Mouse (Mus musculus): ENCODE measurements around the gene Hoga1.

The Hoga1 gene

DNA sequence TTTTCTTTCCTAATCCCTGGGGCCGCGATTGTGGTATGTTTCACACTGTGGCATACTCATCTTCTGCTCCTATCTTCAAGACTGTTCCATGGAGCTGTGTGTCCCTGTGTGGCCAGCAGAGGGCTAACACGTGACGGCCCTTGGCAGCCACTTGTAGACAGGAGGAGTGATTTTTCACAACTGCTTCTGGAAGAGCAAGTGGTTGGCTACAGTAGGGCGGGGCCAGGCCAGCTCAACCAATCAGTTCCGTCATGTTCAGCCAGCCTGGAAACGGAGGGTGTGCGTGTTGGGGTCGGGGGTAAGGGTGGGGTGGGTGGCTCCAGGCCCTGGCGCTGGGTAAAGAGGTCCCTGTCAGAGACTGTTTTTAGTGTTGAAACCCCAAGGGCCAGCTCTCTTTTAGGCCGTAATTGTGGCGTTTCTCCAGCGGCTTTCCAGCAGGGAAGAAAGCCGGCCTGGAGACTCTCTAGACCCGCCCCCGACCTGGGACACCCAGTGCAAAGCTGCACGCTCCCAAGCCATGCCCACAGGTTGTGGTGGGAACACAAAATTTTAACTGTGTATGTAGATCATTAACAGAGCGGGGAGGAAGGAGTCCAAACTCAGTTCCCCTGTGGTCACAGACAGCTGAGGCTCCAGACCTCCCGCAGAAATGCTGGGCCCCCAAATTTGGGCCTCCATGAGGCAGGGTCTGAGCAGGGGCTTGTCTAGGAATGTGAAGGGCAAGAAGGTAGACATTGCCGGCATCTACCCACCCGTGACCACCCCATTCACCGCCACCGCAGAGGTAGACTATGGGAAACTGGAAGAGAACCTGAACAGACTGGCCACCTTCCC lies at the start of gene Hoga1:
TSS of gene Hoga1 (plus strand) at position 342 of the 834 bp plus-strand sequence.
- DNase-seq: peak; percentile 90

DNA sequence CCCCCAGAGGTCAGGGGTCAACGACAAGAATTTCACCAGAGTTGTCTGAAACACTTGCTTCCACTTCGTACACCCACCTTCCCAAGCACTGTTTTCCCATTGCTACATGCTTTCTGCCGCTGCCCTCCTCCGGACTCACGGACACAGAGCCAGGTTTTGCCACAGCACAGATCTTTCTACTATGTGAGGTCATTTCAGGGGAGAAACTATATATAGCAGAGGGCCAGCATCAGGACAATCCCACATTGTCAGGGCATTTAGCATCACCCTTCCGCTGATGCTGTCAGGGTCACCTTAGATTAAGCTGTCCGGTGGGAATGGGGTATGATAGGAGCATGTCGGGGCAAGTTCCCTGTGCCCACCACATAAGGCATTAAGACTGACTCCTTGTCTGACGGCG lies 48.3 kb upstream of the Hoga1 start:
- DNase-seq: no peak

- no peak for DNase-seq
These were observed 46.5 kb upstream of the Hoga1 start for GRCm38 (mm10) chr19:41998770-41999548.

- DNase-seq: no peak
These were observed 45.6 kb upstream of the Hoga1 start for GRCm38 (mm10) chr19:41999688-42000283.

DNA sequence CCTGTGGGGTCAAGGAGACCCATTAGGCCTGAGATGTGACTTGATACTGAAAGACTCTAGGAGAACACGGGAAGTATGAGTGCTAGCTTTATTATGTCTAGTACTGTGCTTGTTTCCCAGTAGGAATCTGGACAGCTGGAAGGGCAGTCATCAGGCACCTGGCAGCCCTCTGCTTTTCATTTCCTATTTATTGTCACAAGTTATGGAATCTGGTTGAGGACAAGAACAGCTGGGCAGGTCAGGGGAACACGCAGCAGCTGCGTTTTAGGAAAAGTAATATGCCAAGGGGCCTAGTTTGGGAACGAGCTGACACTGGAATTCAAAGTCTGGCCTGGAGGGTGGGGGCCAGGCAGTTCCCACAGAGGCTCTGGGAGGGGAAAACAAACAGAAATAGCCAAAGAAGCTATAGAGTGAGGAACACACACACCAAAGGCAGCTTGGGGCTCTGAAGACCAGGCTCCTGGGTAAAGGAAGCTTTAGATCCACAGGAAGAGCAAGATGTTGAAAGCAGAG lies 44.9 kb upstream of the Hoga1 start:
- DNase-seq: no peak

DNA sequence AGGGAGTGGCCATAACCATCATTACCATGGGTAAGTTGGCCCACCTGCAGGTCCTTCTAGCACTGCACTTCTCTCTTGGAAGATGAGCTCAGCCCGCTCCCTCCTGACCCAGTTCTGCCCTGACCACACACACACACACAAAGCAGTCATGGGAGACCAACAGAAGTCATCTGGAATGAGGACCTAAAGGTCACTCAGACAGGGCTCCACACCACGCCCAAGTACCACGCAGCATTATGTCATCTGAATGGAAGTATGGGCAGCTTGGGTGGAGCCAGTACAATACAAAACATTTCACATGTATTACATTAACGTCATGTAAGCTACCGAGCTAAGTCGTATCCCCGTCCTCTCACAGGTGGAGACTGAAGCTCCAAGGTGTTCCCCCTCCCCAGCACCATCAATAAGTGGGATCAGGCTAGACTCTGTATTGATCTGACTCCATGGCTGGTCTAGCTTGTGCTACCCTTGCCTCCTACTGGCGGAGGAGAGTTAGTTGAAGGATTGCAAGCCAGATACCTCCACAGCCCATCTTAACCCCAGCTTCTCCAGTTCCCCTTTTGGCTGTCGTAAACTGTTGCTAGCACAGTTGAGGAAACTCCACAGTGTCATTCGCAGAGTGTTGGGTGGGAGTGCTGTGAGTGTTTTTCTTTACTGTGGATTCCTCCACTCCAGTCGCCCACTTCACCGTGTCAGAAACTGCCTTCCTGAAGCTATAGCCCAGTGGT lies 44.0 kb upstream of the Hoga1 start:
- DNase-seq: no peak

GRCm38 (mm10) chr19:42004258-42004657 lies 41.2 kb upstream of the Hoga1 start:
- no peak for DNase-seq

DNA sequence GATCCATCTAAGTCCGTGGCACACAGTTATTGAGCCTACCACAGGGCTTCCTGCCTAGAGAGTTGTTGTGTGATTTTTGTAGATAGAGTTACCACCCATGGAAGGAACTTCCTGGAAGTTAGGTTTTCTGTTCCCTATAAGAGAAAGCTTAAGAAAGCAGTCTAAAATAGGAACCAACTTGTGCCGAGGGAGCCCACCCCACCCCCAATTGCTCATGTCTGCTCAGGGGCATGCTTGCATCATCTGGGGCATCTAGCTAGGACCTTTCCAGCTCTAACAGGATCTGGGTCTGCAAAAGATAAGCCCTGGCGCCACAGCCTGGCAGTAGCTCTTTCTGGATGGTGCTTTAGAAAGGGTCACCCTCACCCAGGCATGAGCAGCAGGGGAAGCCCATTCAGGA lies 39.8 kb upstream of the Hoga1 start:
- DNase-seq: no peak

DNA sequence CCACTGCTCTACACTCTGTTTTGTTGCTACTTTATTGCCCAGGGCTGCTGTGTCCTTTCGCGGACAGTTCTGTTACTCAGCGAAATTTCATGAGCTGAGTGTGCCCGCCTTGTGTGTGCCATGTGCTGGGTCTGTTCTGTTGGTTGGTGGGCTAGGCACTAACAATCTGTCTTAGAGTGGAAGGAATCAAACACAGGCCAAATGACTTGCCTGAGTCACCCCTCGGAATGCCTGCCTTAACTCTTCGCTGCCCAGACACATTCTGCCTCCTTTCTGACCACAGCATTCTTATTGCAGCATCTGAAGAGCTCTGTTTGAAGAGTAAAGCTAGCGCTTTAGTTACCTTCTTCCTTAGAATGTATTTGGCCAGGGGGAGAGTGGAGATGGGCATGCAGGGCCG lies 38.8 kb upstream of the Hoga1 start:
- DNase-seq: no peak

- DNase-seq: no peak
These were observed 36.8 kb upstream of the Hoga1 start for GRCm38 (mm10) chr19:42008586-42008985.

- DNase-seq: no peak
These were observed 36.3 kb upstream of the Hoga1 start for GRCm38 (mm10) chr19:42009067-42009466.

DNA sequence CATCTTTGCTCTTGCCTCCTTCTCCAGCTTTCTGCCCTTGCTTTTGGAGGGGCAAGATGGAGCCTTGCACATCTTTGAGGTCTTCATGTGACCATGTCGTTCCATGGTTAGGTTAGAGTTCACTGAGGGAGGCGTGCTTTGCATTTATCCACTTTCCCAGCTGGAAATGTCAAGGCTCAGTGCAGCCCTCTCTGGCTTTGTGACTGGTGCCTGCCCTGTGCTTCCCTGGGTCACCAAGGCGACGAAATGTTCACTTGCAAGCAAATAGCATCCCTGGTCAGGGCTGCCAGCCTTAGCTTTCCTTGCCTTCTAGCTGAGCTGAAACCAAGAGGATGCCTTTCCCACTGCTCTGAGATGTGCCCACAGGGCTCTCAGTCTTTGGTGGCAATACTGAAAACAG lies 35.0 kb upstream of the Hoga1 start:
- DNase-seq: no peak

GRCm38 (mm10) chr19:42011123-42011522 lies 34.3 kb upstream of the Hoga1 start:
- DNase-seq: no peak

GRCm38 (mm10) chr19:42014231-42014825 lies 31.1 kb upstream of the Hoga1 start:
- DNase-seq: no peak

GRCm38 (mm10) chr19:42015001-42015400 lies 30.4 kb upstream of the Hoga1 start:
- no peak for DNase-seq

DNA sequence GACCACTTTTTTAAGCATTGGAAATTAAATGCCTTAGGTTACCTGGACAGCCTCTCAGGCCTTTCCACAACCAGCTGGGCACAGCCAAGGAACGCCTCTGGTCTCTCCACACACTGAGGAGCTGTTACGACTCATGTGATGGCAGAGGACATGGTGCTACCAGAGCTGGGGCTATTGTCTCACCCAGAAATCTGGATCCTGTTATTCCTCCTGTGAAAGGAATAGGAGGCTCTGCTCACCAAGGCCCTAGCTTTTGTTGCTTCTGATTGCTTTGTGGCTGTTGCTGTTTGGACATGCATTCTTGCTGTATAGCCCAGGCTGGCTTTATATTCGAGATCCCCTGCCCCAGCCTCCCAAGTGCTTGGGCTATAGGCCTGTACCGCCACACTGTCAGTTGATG lies 29.2 kb upstream of the Hoga1 start:
- DNase-seq: no peak

- no peak for DNase-seq
These were observed 28.6 kb upstream of the Hoga1 start for GRCm38 (mm10) chr19:42016840-42017239.

DNA sequence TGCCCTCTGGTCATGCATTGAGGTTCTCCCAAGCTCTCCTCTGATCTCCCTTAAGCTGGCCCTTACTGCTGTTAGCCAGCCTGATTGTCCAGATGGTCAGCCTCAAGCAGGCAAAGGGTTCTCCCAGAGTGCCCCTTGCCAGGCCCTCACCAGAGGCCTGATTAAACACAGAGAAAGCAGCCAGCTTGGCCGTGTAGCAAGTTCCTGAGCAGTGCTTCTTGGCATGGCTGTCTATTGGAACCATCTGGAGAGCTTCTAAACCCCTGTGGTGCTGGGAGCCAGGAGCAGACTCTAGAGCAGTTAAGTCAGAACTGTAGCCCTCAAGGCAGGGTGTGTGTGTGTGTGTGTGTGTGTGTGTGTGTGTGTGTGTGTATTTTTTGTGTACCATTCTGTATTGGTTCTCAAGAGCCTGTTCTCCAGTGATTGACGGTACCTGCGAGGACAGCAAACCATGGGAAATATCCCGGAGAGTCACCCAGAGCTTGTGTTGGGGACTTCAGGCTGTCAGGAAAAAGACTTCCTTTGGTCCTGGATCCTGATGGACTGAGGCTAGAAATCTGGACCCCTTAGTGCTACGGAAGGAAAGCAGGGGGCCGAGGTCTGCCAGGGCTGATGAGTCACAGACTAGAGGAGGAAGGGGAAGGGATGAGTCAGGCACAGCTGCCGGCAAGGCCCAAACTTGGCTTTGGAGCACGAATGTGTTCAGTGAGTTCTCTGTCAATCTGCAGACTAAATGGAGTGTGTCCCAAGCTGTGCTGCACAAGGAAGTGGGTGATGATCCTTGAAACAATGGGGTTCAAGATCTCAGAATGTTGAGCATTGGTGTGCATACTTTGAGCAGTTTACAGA lies 27.8 kb upstream of the Hoga1 start:
- peak; percentile 72 for DNase-seq

GRCm38 (mm10) chr19:42019011-42019522 lies 26.3 kb upstream of the Hoga1 start:
- no peak for DNase-seq

DNA sequence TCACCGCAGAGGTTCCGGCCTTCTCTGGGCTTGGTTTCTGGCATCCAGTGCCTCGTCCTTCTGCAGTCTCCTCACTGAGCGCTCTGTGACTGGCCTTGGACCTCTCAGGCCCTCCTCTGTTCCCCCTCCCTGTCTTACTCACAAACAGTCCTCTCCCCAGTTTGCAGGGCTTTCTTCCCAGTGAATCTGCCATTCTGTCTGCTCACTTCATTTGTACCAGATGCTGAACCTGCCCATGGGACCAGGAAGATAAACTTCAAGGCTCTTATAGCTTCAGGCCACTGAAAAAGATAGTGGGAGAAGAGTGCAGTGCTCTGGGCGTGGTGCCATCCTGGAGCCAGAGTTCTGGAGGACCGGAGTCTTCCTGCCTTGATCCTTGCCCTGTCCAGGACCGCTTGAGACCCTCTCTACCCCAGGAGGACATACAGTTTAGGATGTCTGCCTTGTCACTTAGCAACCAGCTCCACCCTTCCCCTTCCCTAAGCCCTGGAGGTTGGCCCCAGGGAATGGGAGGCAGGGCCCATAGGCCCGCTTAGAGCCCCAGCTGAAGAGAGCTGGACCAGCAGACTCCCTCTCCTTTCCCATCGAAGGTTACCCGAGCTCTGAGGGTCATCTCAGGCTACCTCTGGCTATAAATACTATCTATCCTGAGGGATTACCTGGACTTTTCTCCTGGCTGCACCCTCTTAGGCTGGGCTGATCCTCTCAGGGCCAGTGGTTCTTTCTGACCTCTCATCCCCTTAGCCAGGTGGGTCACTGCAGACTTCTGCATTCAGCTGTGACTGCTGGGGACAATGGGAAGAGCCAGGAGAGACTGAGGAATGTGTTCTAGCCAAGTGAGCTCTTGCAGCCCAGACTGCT lies 23.5 kb upstream of the Hoga1 start:
- peak; percentile 50 for DNase-seq
